Mouse (Mus musculus) lung, postnatal 0 days (tissue): Measurements from ENCODE around the gene Krt6b. TPM values are rescaled to one million over a fixed set of nuclear protein-coding genes. Genes with fewer than 3 reads are reported as not detected.

ENCODE experiments used
- ATAC-seq: fragments of 200-750 bp; cut with Nextera tagmentation; 2 replicates; pipeline ENCODE4 v1.8.0; 2017; ENCODE audit warnings: moderate library complexity
- DNase-seq: peaks from one replicate; pipeline ENCODE4 v3.0.0-alpha.2; 2016; ENCODE audit warnings: low spot score
- H3K27ac ChIP-seq: fragments of 300-500 bp; sonication (generic); 2 replicates; pipeline ENCODE4 v1.5.1; 2014; ENCODE audit warnings: antibody characterized with exemption, mild to moderate bottlenecking, low read length, mixed read lengths
- H3K27me3 ChIP-seq: fragments of 300-500 bp; sonication (generic); replicated peaks from 2 replicates; pipeline ENCODE4 v1.6.1; 2014; ENCODE audit warnings: low read length, mixed read lengths; ENCODE audit not compliant: insufficient read depth
- H3K36me3 ChIP-seq: fragments of 300-500 bp; sonication (generic); 2 replicates; pipeline ENCODE4 v1.6.1; 2014; ENCODE audit warnings: low read length, mixed read lengths; ENCODE audit not compliant: insufficient read depth
- H3K4me1 ChIP-seq: fragments of 300-500 bp; sonication (generic); 2 replicates; pipeline ENCODE4 v1.6.1; 2014; ENCODE audit warnings: antibody characterized with exemption, low read depth, low read length, mixed read lengths; ENCODE audit not compliant: insufficient read depth
- H3K4me2 ChIP-seq: fragments of 300-500 bp; sonication (generic); replicated peaks from 2 replicates; pipeline ENCODE4 v1.6.1; 2014; ENCODE audit warnings: low read depth, mild to moderate bottlenecking, low read length, moderate library complexity, mixed read lengths
- H3K4me3 ChIP-seq: fragments of 300-500 bp; sonication (generic); 2 replicates; pipeline ENCODE4 v1.5.1; 2014; ENCODE audit warnings: low read depth, low read length
- H3K9ac ChIP-seq: fragments of 300-500 bp; sonication (generic); replicated peaks from 2 replicates; pipeline ENCODE4 v1.6.1; 2014; ENCODE audit warnings: low read depth, mild to moderate bottlenecking
- H3K9me3 ChIP-seq: fragments of 300-500 bp; sonication (generic); 2 replicates; pipeline ENCODE4 v1.6.1; 2016; ENCODE audit warnings: low read length, mixed read lengths
- CTCF ChIP-seq: IDR thresholded peaks from 2 replicates; pipeline ENCODE4 v1.5.1; 2016; ENCODE audit warnings: antibody characterized with exemption, mild to moderate bottlenecking
- EP300 ChIP-seq: IDR thresholded peaks from 2 replicates; pipeline ENCODE4 v1.6.1; 2016; ENCODE audit warnings: antibody characterized with exemption, mild to moderate bottlenecking, control low read depth
- WGBS: fragments of 180-500 bp; shearing (Covaris S2); extraction: QIAGEN DNeasy Blood & Tissue Kit; methylation state at CpG from one replicate; pipeline ENCODE4 v1.1.7; 2014; 5-methylcytosine and 5-hydroxymethylcytosine counted together
- polyA plus RNA-seq: library from polyadenylated mRNA; unstranded; fragments of >200 nt; fragmentation: Nextera tagmentation; extraction: Ambion mirVana; gene quantifications from 2 replicates; pipeline ENCODE4 v1.2.1, GENCODE M21; 2015

Gene Krt6b
- not detected in 2 replicates for polyA plus RNA-seq

DNA sequence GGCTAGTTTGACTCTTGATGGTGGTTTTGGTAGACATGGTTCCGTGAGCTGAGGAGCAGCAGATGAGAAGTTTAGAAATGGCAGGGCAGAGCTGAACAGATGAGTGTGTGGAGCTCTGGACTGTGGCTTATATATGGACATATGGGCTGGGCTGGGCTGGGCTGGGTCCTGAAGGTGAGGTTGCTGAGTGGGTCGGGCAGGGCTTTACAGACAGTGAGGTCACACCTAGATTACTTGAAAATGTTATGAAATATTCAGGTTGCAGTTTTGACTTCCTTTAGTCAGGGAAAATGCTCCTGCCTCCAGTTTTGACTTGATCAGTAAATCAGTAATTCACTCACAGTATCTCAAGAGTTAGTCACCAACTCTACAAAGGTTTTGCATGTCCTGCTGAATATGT, at the start of gene Krt6b:
TSS of gene Krt6b (minus strand) at position 101 of the 400 bp plus-strand sequence.
- Histone ChIP-seq H3K27me3 (no peaks in the 10 kb centered on the region), H3K27ac (no peak within 1 kb of the TSS), H3K4me3 (no peak within 1 kb of the TSS), H3K4me2 (no peak within 1 kb of the TSS), H3K36me3 (no peaks in the 10 kb centered on the region), H3K4me1 (no peaks in the 10 kb centered on the region), H3K9ac (no peak within 1 kb of the TSS), H3K9me3 (no peaks in the 10 kb centered on the region)
- ATAC-seq (no peak), DNase-seq (no peak)
- WGBS, result 92% methylated on average over 2 of the region's 2 CpGs
- TF ChIP-seq CTCF (no peak), EP300 (no peak)

DNA sequence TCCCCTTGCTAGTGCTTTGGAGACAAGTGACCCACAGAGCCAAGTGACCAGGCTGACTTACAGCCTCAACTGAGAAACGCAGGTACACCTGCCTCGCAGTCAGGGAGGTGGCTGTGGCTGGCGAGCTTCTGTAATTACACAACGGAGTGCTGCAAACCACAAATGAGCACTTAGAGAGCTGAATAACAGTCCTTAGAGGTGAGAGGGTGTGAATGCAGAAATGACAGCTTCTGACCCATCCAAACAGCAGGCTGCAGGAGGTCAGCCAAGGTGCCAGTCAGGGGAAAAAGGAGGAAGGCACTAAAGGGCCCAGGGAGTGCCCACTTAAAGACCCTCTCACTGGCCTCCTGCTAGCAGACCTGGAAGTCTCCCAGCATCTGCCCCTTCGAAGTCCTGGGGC, 44.6 kb upstream of the Krt6b start:
- TF ChIP-seq EP300 (no peak), CTCF (no peak)
- Histone ChIP-seq H3K27ac (no peak overlapping the region), H3K4me1 (no peaks in the 10 kb centered on the region), H3K9ac (no peak overlapping the region), H3K9me3 (no peaks in the 10 kb centered on the region), H3K27me3 (no peaks in the 10 kb centered on the region), H3K36me3 (no peaks in the 10 kb centered on the region), H3K4me2 (no peak overlapping the region), H3K4me3 (no peak overlapping the region)
- ATAC-seq, result no peak
- WGBS, result 32% methylated on average over 5 of the region's 5 CpGs
- no peak for DNase-seq

DNA sequence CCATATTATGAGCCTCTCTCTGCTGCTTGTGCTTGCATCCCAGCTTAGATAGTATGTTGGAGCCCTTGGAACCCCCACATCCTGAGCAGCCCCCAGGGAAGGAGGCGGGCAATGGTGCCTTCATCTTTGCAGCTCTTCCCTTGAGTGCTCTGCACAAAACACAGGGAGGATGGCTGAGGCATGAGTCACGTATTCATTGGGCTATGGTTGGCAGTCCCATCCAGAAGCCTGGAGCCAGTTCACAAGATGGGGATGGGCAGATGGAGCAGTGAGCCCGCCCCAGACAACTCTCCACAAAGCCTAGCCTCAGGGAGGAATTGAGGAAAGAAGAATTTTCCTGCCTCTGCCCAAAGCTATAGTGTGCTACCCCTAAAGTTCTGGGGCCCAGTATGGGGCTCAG, 35.7 kb upstream of the Krt6b start:
- no peak overlapping the region for H3K4me3 ChIP-seq
- DNase-seq (no peak), ATAC-seq (no peak)
- H3K9me3 ChIP-seq, result no peaks in the 10 kb centered on the region
- H3K4me1 ChIP-seq, result no peaks in the 10 kb centered on the region
- no peaks in the 10 kb centered on the region for H3K36me3 ChIP-seq
- TF ChIP-seq CTCF (no peak), EP300 (no peak)
- H3K4me2 ChIP-seq, result no peak overlapping the region
- no peaks in the 10 kb centered on the region for H3K27me3 ChIP-seq
- H3K27ac ChIP-seq, result no peak overlapping the region
- no peak overlapping the region for H3K9ac ChIP-seq
- WGBS, result 61% methylated on average over 3 of the region's 3 CpGs

DNA sequence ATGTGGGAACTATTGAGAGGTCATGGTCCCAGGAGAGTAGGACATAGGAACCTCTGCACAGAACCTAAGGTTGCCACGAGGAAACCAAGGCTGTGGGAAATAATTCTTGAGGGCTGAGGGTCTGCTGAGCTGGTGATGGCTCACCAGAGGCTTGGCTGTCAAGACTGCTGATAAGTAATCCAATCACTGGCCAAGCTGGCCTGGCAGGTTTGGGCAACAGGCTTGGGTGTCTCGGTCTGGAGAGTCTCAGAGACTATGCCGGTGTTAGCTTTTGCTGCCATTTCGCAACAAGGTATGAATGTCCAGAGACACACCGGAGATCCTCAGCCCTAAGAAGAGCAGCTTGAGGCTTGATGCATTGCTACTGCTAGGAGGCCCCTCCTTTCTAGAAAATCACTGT, 34.3 kb upstream of the Krt6b start:
- TF ChIP-seq EP300 (no peak), CTCF (no peak)
- 45% methylated on average over 5 of the region's 5 CpGs for WGBS
- Histone ChIP-seq H3K4me2 (no peak overlapping the region), H3K9ac (no peak overlapping the region), H3K27ac (no peak overlapping the region), H3K36me3 (no peaks in the 10 kb centered on the region), H3K27me3 (no peaks in the 10 kb centered on the region), H3K4me1 (no peaks in the 10 kb centered on the region), H3K4me3 (no peak overlapping the region), H3K9me3 (no peaks in the 10 kb centered on the region)
- ATAC-seq (no peak), DNase-seq (no peak)

DNA sequence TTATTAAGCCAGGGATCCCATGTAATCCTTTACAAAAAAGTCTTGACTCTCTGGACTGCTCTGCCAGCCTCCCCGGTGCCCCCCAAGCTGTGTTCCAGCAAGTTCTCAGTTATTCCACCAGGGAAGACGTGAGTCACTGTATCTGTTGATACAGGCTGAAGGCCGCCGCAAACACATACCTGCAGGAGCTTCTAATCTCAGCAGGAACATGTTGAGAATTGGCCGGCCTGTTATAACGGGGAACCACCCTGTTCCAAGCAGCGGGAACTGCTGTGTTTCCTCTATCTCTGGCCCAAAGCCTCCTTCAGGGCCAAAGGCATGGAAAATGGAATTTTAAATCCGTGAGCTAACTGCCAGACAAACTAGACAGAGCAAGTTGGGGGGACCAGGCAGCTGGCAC, 33.6 kb upstream of the Krt6b start:
- TF ChIP-seq EP300 (no peak), CTCF (no peak)
- WGBS, result 62% methylated on average over 8 of the region's 8 CpGs
- H3K9ac ChIP-seq, result no peak overlapping the region
- no peak overlapping the region for H3K4me2 ChIP-seq
- H3K9me3 ChIP-seq, result no peaks in the 10 kb centered on the region
- H3K36me3 ChIP-seq, result no peaks in the 10 kb centered on the region
- H3K27ac ChIP-seq, result no peak overlapping the region
- DNase-seq (no peak), ATAC-seq (no peak)
- no peaks in the 10 kb centered on the region for H3K27me3 ChIP-seq
- no peaks in the 10 kb centered on the region for H3K4me1 ChIP-seq
- no peak overlapping the region for H3K4me3 ChIP-seq

DNA sequence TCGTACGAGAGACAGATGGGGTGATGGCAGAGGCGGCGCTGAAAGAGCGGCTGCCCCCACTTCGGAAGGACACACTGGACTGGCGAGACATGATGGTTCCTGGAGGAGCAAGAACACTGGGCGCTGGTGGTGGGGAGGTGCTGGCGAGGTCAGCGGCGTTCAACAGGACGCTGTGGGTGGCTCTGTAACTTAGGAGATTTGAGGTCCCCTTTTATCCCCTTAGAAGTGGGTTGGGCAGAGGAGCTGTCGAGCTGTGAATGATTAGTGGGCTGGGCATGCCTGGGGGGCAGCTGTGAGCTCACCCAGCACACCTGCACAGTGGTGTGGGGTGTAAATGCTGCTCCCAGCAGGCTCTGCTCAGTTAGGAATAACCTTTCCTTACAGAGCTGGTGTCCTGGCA, 32.6 kb upstream of the Krt6b start, which contains the start of gene Krt5:
TSS of gene Krt5 (minus strand) at position 179 of the 400 bp plus-strand sequence.
- Histone ChIP-seq H3K36me3 (no peaks in the 10 kb centered on the region), H3K4me3 (no peak within 1 kb of the TSS), H3K4me2 (no peak within 1 kb of the TSS), H3K9ac (no peak within 1 kb of the TSS), H3K4me1 (no peaks in the 10 kb centered on the region), H3K27me3 (no peaks in the 10 kb centered on the region), H3K27ac (no peak within 1 kb of the TSS), H3K9me3 (no peaks in the 10 kb centered on the region)
- 32% methylated on average over 13 of the region's 13 CpGs for WGBS
- ATAC-seq (no peak), DNase-seq (no peak)
- TF ChIP-seq EP300 (no peak), CTCF (no peak)

DNA sequence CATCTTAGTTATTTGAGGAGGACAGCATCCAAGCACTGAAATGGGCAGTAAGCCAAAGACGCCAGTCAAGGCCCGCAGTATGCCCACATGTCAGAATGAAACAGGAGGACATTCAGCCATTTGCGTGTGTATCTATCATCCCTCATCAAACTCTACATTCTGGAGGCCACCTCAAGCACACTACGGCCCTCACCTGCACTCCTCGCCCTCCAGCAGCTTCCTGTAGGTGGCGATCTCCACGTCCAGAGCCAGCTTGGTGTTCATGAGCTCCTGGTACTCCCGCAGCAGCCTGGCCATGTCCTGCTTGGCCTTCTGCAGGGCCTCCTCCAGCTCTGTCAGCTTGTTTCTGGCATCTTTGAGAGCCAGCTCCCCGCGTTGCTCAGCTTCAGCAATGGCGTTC, 28.6 kb upstream of the Krt6b start:
- Histone ChIP-seq H3K4me2 (no peak overlapping the region), H3K4me1 (no peaks in the 10 kb centered on the region), H3K4me3 (no peak overlapping the region), H3K27me3 (no peaks in the 10 kb centered on the region), H3K36me3 (no peaks in the 10 kb centered on the region), H3K9ac (no peak overlapping the region), H3K9me3 (no peaks in the 10 kb centered on the region), H3K27ac (no peak overlapping the region)
- TF ChIP-seq CTCF, result peak; percentile 42
- TF ChIP-seq EP300, result no peak
- DNase-seq, result no peak
- WGBS, result 62% methylated on average over 11 of the region's 11 CpGs
- ATAC-seq, result no peak
